Mouse (Mus musculus) fibroblast of lung, adult 2 months (primary cell): Measurements from ENCODE around the gene Tlr9.

Experiments
- DNase-seq: peaks from one replicate; pipeline ENCODE4 v3.0.0-alpha.2; 2011; ENCODE audit warnings: low read depth

The Tlr9 gene

GRCm38 (mm10) chr9:106222261-106222851, at the start of gene Tlr9:
Gene Tlr9, plus strand, starts transcription at chr9:106222598.
- no peak for DNase-seq

GRCm38 (mm10) chr9:106173363-106173762, 49.0 kb upstream of the Tlr9 start:
- no peak for DNase-seq

GRCm38 (mm10) chr9:106175552-106176200, 46.7 kb upstream of the Tlr9 start:
- DNase-seq, result no peak

- no peak for DNase-seq
Observed at GRCm38 (mm10) chr9:106176769-106177168, 45.6 kb upstream of the Tlr9 start.

- no peak for DNase-seq
Observed at GRCm38 (mm10) chr9:106177799-106178198, 44.6 kb upstream of the Tlr9 start.

GRCm38 (mm10) chr9:106179454-106179853, 42.9 kb upstream of the Tlr9 start:
- no peak for DNase-seq

GRCm38 (mm10) chr9:106179964-106180363, 42.4 kb upstream of the Tlr9 start:
- no peak for DNase-seq

GRCm38 (mm10) chr9:106182146-106182545, 40.3 kb upstream of the Tlr9 start:
- no peak for DNase-seq

- no peak for DNase-seq
Observed at GRCm38 (mm10) chr9:106183996-106184395, 38.4 kb upstream of the Tlr9 start.

- no peak for DNase-seq
Observed at GRCm38 (mm10) chr9:106191355-106191754, 31.0 kb upstream of the Tlr9 start.

GRCm38 (mm10) chr9:106192024-106192423, 30.4 kb upstream of the Tlr9 start:
- DNase-seq, result no peak

GRCm38 (mm10) chr9:106192998-106193397, 29.4 kb upstream of the Tlr9 start:
- no peak for DNase-seq

- DNase-seq, result no peak
Observed at GRCm38 (mm10) chr9:106193930-106194807, 28.2 kb upstream of the Tlr9 start.

GRCm38 (mm10) chr9:106195693-106196092, 26.7 kb upstream of the Tlr9 start:
- no peak for DNase-seq

- no peak for DNase-seq
Observed at GRCm38 (mm10) chr9:106197081-106197713, 25.2 kb upstream of the Tlr9 start.

GRCm38 (mm10) chr9:106197732-106198131, 24.7 kb upstream of the Tlr9 start:
- DNase-seq, result no peak

- DNase-seq, result no peak
Observed at GRCm38 (mm10) chr9:106198962-106199458, 23.4 kb upstream of the Tlr9 start.

GRCm38 (mm10) chr9:106199535-106200272, 22.7 kb upstream of the Tlr9 start, which contains the start of gene Ppm1m:
Gene Ppm1m, minus strand, starts transcription at chr9:106199746.
- DNase-seq, result no peak

GRCm38 (mm10) chr9:106201895-106202294, 20.5 kb upstream of the Tlr9 start:
- DNase-seq, result no peak

- peak; percentile 63 for DNase-seq
Observed at GRCm38 (mm10) chr9:106202819-106203636, 19.4 kb upstream of the Tlr9 start, which contains the start of gene Twf2. Gene Twf2, plus strand, starts transcription at chr9:106203108.
